Mouse (Mus musculus) heart, adult 2 months (tissue): Measurements from ENCODE around the gene Dnajb3.

ENCODE experiments used
- CTCF ChIP-seq: fragments of 200-600 bp; IDR thresholded peaks from 2 replicates; pipeline ENCODE4 v1.8.1; 2022; ENCODE audit warnings: antibody characterized with exemption, mild to moderate bottlenecking, moderate library complexity
- POLR2A ChIP-seq: fragments of 200-500 bp; IDR thresholded peaks from 2 replicates; pipeline ENCODE4 v1.6.1; 2011; ENCODE audit warnings: mild to moderate bottlenecking, low read depth, low read length, control low read depth; ENCODE audit not compliant: insufficient read depth

- no peak for TF ChIP-seq POLR2A
- no peak for TF ChIP-seq CTCF
These were observed 21.2 kb upstream of the Dnajb3 start, which contains the start of gene Mroh2a for GRCm38 (mm10) chr1:88226670-88227379.
